Mouse (Mus musculus) embryonic fibroblast, embryonic 13.5 days (primary cell): Measurements from ENCODE around the gene Atf6b.

ENCODE experiments used
- CTCF ChIP-seq: IDR thresholded peaks from 2 replicates; pipeline ENCODE4 v1.5.1; 2011; ENCODE audit warnings: mild to moderate bottlenecking, control low read depth, low read length, moderate library complexity, borderline replicate concordance; ENCODE audit not compliant: insufficient read depth
- POLR2A ChIP-seq: IDR thresholded peaks from 2 replicates; pipeline ENCODE4 v1.6.1; 2011; ENCODE audit warnings: low read depth, mild to moderate bottlenecking, control low read depth, low read length, moderate library complexity

GRCm38 (mm10) chr17:34635671-34636070, 11.3 kb upstream of the Atf6b start:
- no peak for TF ChIP-seq POLR2A
- TF ChIP-seq CTCF = no peak
